Mouse (Mus musculus) R1 (cell line): ENCODE results near the gene Hyal1.
A peak's percentile ranks its signal among the peaks of the same experiment; 100 is the strongest.

Experiments
- DNase-seq: peaks from one replicate; pipeline ENCODE4 v3.0.0-alpha.2; 2018; ENCODE audit warnings: low read depth, low spot score

Hyal1 gene

DNA sequence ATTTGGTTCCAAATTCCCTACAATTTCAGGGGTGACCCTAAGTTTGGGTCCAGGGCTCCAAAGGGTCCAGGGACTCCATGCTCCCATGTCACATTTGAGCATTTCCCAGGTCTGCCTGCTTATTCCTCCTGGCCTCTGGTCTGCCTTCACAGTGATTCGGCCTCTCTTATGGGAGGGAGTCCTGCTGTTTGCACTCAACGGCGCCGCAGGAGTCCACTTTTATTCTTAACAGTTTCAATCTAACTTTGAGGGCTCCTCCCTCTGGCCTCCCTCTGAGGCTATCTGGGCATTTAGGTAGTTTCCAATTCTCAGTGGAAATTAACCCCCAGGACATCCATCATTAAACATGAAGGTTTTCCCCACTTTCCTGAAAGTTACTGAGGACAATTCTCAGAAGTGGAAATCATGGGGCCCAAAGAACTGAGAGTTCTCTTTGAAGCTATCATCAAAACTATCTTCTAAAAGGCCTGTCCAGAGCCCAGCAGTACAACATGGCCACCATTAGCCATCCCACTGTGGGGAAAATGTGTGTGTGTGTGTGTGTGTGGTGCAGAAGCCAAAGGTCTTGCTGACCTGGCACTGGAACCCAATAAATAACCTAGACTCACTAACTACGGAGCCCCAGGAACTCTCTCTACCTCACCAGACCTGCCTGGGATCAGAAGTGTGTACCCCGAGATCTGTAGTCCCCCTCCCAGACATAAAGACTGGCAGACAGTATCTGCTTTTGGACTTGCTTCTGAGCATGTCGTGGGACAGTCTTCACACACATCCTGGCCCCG, 17.7 kb downstream of the Hyal1 start:
- peak; percentile 86 for DNase-seq

DNA sequence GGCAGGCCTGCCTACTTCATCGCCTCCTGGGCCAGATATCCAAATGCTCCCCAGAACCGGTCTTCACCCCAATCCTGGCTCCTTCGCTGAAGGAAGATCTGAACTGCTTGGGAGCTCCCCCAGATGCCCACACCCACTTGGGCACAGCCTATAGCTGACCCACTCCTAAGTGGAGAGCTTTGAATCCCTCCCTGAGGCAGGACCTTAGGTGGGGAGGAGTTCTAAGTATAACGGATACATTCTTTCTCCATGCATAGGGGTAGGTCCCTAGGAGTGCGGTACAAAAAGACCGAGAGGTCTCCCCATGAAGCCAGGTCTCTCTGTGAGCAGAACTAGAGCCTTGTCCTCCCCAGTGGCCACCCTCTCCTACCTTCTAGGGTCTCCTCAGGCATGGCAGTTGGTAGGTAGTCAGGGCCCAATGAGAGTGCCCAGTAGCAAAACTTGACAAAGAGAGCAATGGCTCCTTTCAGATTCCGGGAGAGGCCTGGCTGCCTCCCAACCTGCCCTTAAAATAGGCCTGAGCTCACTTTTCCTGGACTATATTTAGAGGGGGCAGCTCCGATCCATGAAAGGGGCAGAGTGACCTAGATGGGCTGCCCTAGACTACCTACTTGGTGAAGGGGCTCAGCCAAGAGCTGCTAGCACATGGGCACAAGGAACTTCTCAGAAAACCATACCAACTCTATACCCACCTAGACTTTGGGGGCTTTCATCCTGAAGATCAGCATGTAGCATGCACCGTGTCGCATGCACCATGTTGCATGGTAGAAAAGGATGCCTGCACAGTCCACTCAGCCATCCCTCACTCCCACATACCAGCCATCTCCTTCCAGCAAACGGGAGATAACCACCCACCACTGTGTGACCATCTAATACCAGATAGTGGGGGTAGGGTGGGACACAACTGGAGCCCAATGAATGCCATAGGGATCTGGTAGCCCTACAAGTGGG, 20.2 kb downstream of the Hyal1 start:
- DNase-seq, result no peak

DNA sequence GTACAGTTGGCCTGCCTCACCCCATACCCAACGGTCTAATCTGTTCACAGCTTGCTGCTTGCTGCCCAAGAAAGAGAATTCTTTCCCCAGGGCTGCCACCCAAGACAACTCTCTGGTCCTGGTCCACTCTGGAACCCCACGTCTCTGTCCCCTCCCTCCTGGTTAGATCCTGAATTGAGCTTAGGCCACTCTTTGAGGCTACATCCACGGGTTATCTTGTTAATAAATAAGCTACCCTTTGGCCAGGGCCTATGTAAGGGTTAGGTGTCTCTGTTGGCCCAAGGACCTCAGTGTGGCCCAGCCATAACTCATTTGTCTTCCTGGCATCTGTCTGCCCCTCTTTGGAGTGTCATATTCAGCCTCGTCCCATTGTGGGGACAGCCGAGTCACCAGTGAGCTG, 21.7 kb downstream of the Hyal1 start:
- DNase-seq, result no peak

DNA sequence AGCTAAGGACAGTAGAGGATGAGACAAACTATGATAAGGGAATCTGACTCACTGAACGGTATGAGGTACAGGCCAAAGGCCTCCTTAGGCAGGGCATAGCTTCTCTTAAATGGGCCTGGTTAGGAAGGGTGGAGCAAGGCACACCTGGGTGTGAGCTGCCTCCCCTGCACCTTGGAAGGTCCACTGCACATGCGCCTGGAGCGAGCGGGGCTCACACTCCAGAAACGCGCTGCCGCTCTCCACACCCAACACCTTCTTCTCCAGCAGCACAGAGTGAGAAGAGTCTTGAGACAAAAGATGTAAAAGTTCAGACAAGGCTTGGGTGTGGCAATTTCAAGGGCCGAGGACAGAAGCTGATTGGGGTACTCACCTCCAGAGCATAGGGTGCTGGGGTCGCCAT, 22.7 kb downstream of the Hyal1 start:
- no peak for DNase-seq

DNA sequence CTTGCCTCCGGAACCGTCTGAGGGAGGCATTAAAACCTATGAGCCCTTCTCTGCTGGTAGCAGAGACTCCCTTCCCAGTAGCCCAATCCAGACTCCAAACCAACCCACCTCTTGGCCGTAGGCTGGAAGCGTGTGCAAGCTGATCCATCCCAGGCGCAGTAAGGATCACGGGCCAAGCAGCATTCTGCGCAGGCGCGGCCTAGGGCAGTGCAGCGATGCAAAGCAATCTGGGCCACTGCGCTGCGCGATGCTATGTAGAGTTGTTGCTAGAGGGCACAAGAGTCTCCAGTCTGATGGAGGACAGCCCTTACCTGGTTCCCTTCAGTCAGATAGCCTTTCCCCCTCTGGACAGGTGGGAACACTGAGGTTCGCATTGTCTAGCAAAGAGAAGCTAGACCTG, 23.1 kb downstream of the Hyal1 start:
- DNase-seq, result peak; percentile 80

DNA sequence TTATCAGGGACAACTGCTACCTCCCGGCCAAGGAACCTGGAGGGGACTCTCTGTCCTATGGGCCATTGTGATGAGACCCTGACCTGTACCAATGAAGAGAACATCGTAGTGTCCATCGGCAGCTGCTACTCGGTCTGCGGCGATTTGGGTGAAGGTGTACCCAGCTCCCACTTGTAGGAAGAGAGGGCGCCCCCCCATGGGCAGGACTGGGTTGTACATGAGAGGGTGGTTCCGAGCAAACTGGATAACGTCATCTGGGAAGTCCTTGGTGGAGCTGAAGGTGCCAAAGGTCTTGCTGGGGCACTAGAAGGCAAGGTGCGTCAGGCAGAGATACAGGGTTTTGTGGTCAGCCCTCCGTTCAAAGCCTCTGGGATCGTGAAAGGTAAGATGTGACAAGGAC, 24.0 kb downstream of the Hyal1 start:
- DNase-seq, result peak; percentile 68

DNA sequence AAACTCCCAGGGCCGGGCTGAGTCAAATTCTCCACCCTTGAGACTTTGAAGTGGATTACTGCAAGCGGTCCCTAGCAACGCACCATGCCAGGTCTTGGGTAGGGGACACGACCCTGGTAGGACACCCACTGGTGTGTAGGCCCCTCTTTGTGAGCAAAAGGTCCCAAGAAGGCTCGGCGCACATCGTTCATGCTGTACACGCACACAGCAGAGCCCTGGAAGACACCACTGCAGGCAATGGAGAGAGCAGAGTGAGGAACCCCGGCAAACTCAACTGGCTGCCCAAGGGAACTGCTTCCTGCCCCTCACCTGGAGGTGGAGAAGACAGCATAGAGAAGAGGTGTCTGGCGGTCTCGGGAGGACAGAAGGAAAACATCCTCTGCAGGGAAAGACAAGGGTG, 24.5 kb downstream of the Hyal1 start:
- no peak for DNase-seq

DNA sequence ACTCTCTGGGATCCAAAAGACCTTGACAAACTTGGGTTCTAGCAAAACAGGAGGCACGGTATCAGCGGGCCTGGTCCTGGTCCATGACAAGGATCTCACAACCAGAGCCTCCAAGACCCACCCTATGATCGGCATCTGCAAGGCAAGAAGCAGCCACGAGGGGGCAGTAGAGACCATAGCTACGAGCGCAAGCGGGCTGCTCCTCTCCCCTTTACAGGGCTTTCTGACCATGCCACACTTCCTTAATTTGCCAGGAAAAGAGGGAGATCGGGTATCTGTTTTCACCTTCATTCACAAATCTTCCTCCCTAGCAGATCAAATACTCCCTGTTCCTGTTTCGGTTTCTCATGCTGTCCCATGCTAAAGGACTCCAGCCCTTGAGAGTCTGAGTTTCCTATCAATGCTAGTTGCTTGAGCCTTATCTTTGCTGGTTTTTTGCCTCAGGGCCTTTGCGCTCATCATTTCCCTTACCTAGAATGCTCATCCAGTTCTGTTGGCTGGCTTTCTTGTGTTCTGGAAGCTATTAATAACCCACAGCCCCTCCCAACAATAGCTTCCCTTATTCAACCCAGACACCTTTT, 25.4 kb downstream of the Hyal1 start:
- peak; percentile 84 for DNase-seq

DNA sequence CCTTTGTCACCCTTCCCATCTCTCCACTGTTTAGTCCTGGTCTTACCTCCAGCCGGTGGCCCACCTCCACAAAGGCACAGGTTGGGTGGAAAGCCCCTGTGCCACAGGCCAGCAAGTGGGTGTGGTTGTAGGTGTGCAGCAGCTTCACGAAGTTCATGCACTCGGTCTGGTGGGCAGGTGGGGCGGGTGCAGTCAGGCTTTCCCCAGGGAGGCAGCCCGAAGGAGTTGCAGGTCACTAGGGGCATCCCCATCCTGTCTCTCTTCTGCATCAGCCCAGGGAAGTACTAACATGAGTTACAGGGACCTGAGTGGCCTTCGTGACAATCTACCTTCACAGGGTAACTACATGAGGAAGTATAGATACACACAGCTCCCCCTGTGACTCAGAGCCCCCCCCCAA, 26.5 kb downstream of the Hyal1 start:
- no peak for DNase-seq

DNA sequence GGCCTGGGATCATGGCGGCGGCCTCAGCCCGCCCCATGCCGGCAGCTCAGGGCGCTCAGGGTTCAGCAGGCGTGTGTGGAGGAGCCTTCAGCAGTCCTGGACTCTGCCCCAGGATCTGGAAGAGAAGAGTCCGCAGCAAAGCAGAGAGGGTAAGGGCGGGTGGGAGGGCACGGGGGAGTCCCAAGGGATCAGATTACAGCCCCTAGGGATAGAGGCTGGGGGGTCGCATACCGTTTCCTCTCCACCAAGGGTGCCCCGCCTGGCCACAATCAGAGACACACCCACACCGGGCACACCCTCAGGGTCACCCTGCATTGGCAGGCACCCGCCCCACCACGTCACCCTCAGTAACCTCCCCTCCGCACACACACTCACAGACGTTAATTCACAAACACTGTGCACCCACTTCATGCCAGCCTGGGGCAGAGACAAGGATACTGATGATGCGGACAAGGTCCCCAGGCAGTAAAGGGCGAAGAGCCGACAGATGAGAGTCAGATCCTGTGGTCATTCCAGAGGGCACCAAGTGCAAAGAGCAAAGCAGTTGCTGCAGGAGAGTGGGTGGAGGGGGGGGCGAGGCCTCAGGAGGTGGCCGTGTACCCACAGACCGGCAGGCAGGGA, 28.4 kb downstream of the Hyal1 start:
- DNase-seq, result no peak

DNA sequence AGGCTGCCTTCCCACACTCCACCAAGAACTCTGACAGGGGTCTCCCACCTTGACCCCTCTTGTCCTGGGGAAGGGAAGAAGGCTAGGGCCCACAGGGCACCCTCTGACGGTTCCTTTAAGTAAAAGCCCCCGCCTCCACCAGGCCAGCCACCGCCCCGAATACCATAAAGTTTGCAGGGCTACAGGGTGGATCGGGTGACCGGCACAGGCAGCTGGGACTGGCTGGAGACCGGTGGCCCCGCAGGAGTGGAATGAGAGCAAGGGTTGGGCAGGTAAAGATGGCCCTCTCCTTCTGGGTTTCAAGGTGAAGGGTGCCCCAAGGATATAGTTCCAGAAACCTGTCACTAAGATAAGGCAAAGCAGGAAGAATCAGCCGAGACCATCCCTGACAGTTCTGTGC, 29.9 kb downstream of the Hyal1 start:
- no peak for DNase-seq

DNA sequence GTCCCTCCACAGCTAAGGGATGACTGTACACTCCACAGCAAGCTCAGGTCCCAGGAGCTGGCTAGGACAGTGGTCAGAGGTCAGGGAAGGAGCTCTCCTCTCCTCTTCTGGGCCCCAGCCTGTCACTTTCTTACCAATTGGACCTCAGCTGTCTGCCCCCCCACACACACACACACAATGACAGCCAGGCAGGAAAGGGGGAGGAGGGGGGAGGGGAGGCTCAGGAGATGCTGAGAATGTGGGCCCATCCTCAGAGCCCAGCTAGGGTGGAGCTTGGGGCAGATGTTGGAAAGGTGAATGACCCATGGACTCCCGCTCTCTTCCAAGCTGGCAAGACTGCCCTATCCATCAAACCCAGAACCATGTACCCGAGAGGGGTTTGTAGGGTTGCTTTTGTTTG, 30.3 kb downstream of the Hyal1 start:
- no peak for DNase-seq

DNA sequence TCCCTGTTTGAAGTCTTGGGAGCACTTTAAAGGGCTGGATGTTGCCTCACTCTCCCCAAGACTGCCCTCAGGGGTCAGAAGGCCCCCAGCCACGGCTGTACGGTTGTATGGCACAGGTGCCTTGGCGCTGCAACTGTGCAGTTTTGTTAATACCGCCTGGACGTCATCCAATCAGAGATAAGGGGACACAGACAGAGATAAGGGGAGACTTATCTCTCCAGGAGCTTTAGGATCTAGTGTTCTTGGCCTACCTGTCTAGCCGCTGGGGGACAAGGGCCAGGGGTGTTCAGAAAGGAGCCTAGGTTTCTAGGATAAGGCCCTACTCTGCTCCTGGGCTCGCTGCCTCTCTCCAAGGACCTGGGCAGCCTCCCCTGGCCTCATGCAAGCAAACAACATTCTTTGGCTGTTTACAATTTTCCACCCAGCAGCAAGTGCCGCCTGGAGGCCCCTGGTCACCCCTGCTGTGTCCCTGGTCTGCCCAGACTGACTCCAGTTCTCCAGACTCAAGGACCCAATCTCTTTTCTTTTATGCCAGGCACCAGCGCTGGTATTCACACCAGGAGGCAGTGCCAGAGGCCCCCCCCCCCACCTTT, 31.0 kb downstream of the Hyal1 start:
- DNase-seq, result no peak

DNA sequence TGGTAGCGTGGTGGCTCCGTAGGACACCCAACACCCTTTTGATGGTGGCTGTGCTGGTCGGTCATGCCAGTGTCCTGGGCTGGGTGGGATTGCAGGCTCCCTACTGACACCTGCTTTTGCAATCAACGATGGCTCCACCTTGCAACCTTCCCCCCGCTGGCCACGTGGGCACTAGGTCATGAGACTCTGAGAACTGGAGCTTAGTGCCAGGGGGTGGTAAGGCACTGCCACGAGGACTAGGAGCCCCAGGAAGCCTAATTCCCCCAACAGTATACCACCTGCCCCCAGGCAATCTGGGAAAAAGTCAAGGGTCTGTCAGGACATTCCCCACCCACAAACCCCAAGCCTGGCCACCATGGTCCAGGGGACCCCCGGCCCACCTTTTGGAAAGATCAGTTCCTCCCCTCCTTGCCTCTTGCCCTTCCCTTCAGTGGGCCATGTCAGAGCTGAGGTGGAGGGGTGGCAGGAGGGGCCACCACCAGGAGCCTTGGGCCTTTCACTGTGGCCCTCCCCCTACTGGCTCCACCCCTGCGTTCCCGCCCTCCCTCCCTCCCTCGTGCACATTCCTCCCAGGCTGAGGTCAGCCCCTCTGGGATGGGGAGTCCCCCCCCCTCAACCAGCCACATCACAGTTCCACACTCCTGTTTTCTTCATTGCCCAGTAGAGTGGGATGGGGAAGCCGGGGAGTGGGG, 32.2 kb downstream of the Hyal1 start, which contains the start of gene Sema3b:
Gene Sema3b, minus strand, starts transcription at position 489 of the 692 bp plus-strand sequence.
- no peak for DNase-seq

DNA sequence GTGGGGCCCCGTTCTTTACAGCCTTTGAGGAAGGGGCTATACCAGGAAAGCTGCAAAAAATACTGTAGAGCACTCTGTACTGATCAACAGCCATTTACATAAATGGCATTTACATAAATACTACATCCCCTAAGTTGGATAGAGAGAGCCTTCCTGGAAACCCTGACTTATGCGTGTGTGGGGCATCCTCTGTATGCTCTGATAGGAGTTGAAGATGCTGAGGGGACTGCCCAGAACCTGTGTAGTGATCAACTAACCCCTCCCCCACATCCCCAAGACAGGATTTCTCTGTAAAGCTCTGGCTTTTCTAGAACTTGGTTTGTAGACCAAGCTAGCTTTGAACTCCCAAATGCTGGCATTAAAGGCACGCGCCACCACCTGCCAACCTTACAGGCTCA, 32.7 kb downstream of the Hyal1 start:
- DNase-seq, result no peak

DNA sequence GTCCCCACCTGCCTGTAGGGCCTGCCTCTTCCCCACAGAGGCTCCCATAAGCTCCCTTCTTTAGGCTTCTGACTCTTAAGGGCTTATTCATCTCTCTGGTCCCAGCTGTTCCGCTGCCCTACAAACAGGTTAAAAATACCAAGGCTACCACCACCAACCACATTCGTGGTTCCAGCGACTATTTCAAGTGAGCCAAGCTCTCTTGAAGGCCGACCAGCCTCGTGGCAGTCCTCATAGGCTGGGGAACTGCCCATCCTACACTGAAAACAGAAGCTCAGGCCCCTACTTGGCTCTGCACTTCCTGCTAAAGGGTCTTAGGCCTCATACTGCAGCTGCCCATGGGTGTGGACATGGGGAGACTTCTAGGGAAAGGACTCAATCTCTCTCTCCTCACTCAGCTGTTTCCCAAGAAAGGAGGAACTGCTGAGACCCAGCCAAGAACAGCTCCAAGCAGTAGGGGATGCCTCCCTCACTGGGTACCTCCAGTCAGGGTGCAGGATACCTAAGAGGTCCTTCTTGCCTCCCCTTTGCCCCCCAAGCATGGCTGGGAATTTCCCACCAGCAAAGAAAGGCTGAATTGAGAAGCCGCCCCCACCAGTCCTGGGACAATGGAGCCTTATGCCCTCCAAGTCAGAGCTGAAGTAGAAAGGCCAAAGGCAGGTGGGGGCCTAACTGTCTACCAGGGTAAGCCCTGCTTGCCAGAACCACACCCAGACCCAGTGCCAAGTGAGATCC, 34.9 kb downstream of the Hyal1 start:
- DNase-seq, result no peak

DNA sequence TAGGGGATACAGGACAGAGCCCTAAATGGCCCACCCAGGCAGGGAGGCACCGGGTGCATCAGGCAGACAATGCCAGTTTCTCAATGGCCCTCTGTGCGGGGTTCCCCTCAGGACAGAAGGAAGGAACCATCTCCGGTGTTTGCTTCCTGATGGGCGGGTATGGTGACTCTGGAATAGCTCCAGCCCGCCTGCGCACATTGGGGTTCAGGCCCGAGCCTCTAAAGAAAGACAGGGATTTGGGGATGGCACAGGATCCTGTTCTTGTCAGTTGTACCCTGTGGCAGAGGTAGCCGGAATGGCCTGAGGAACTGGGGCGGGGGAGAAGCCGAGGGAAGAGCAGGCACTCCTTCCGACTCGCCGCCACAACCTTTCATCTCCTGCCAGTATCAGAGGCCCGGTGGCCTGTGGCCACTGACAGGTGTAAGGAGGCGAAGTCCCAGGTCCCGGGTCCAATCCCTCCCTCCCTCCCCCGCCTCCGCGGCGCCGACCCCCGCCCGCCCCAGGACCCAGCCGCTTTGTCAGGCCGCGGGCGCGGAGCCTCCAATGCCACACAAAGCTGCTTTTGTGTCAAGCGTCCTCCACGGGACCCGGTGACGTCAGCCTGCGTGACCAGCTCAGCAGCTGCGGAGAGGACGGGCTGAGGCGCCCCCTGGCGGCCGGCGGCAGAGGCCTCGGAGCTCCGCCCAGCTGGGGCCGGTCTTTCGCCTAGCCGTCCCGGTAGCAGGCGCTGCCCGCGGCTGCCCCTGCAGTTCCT, 35.6 kb downstream of the Hyal1 start:
- DNase-seq, result peak; percentile 93

DNA sequence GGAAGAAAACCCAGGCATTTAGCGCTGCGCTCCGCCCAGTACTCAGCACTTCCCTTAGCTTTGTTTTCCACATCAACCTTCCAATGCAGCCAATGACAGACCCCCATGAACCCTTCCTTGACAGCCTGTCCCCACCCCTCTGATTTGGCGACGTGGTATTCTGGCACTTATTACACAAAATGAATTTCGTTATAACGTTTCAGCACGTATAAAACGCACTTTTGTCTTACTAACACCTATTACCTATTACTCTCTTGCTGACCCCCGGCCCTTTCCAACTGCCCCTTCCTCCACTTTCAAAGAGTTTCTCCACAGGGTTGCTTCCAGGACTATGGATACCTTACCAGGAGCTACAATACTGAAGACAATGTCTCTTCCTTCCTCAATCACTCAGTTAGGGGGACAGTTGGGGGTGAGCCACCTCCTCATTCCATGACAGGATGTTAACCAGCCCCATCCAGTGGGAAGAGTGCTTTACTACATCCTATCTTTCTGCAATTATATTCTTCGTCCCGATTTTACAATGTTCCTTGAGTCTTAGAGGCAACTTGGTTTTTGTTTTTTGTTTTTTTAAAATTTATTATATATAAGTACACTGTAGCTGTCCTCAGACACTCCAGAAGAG, 36.3 kb downstream of the Hyal1 start:
- peak; percentile 51 for DNase-seq

DNA sequence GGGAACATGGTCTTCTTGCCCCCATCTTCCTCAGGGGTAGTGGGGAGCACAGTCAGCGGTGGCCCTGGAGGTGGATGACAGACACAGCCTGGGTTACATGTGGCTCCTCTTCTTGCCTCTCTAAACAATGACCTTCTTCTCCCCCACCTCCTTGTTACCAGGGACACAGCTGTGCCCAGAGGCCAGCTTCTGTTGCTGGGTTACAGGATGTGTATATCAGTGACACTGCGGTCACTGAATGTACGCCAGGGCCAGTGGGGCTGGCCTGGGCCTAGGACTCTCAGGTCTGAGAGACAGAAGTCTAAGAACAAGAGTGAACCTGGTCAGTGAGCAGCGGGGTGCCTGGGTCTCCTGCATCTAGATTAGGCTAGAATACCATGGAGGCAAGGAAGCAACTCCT, 38.3 kb downstream of the Hyal1 start:
- no peak for DNase-seq
